Mouse (Mus musculus) limb, embryonic 10.5 days (tissue): ENCODE measurements around the gene Klrc3. TPM values are rescaled to one million over a fixed set of nuclear protein-coding genes. Genes with fewer than 3 reads are reported as not detected.
"Not testable (repeated sequence)": the region's sequence is repeated elsewhere in the genome, so short reads cannot be mapped to it uniquely, and the experiment has no call there.

Source experiments
- DNase-seq: peaks from one replicate; pipeline ENCODE4 v3.0.0-alpha.2; 2017; ENCODE audit warnings: low spot score
- H3K27ac ChIP-seq: fragments of 300-500 bp; sonication (generic); 2 replicates; pipeline ENCODE4 v1.5.1; 2016; ENCODE audit warnings: mild to moderate bottlenecking
- H3K27me3 ChIP-seq: fragments of 300-500 bp; sonication (generic); 2 replicates; pipeline ENCODE4 v1.6.1; 2016; ENCODE audit warnings: low read depth, mild to moderate bottlenecking; ENCODE audit not compliant: poor library complexity, severe bottlenecking
- H3K36me3 ChIP-seq: fragments of 300-500 bp; sonication (generic); 2 replicates; pipeline ENCODE4 v1.6.1; 2016; ENCODE audit warnings: mild to moderate bottlenecking, moderate library complexity
- H3K4me1 ChIP-seq: fragments of 300-500 bp; sonication (generic); 2 replicates; pipeline ENCODE4 v1.6.1; 2016
- H3K4me3 ChIP-seq: fragments of 300-500 bp; sonication (generic); 2 replicates; pipeline ENCODE4 v1.5.1; 2016; ENCODE audit warnings: mild to moderate bottlenecking, moderate library complexity
- H3K9me3 ChIP-seq: fragments of 300-500 bp; sonication (generic); replicated peaks from 2 replicates; pipeline ENCODE4 v1.6.1; 2016; ENCODE audit warnings: mild to moderate bottlenecking
- WGBS: fragments of 180-500 bp; shearing (Covaris S2); methylation state at CpG from one replicate; pipeline ENCODE4 v1.1.7; 2016; 5-methylcytosine and 5-hydroxymethylcytosine counted together
- microRNA-seq: library from miRNA; unstranded; fragments of <30 nt; microRNA quantifications from one replicate; pipeline ENCODE4, GENCODE M21; 2017
- polyA plus RNA-seq: library from polyadenylated mRNA; unstranded; fragments of >200 nt; fragmentation: Nextera tagmentation; extraction: Ambion mirVana; gene quantifications from 2 replicates; pipeline ENCODE4 v1.2.1, GENCODE M21; 2016

The Klrc3 gene
- not detected in 2 replicates for polyA plus RNA-seq

GRCm38 (mm10) chr6:129643237-129643636 lies at the start of gene Klrc3:
Gene Klrc3 (minus strand): TSS chr6:129643337.
- not testable (repeated sequence) for H3K4me3 ChIP-seq, H3K9me3 ChIP-seq, H3K27ac ChIP-seq, H3K27me3 ChIP-seq, DNase-seq, H3K4me1 ChIP-seq, H3K36me3 ChIP-seq
- WGBS, result 86% methylated on average over 3 of the region's 3 CpGs

GRCm38 (mm10) chr6:129691436-129691835 lies 48.3 kb upstream of the Klrc3 start:
- DNase-seq, H3K9me3 ChIP-seq, H3K4me1 ChIP-seq, H3K4me3 ChIP-seq, H3K27ac ChIP-seq, H3K27me3 ChIP-seq, H3K36me3 ChIP-seq: not testable (repeated sequence)
- WGBS, result 71% methylated on average over 10 of the region's 10 CpGs

GRCm38 (mm10) chr6:129680379-129680778 lies 37.2 kb upstream of the Klrc3 start:
- WGBS, result 76% methylated on average over 1 of the region's 1 CpGs
- no peaks in the 10 kb centered on the region for H3K9me3 ChIP-seq
- no peak overlapping the region for H3K27ac ChIP-seq
- no peaks in the 10 kb centered on the region for H3K4me1 ChIP-seq
- no peaks in the 10 kb centered on the region for H3K36me3 ChIP-seq
- H3K4me3 ChIP-seq, result no peak overlapping the region
- H3K27me3 ChIP-seq, result no peaks in the 10 kb centered on the region
- no peak for DNase-seq

GRCm38 (mm10) chr6:129678873-129679272 lies 35.7 kb upstream of the Klrc3 start, which contains the start of gene Klrc1:
Gene Klrc1 (minus strand): TSS chr6:129678973.
- Histone ChIP-seq H3K27me3 (no peaks in the 10 kb centered on the region), H3K36me3 (no peaks in the 10 kb centered on the region), H3K4me1 (no peaks in the 10 kb centered on the region), H3K9me3 (no peaks in the 10 kb centered on the region), H3K4me3 (no peak within 1 kb of the TSS), H3K27ac (no peak within 1 kb of the TSS)
- WGBS, result 90% methylated on average over 3 of the region's 3 CpGs
- DNase-seq, result no peak

GRCm38 (mm10) chr6:129661301-129661700 lies 18.2 kb upstream of the Klrc3 start:
- H3K4me1 ChIP-seq, H3K4me3 ChIP-seq, H3K27me3 ChIP-seq, H3K27ac ChIP-seq, H3K9me3 ChIP-seq, DNase-seq, H3K36me3 ChIP-seq: not testable (repeated sequence)
- 80% methylated on average over 1 of the region's 3 CpGs for WGBS

- H3K4me3 ChIP-seq, H3K36me3 ChIP-seq, H3K9me3 ChIP-seq, H3K4me1 ChIP-seq, DNase-seq, H3K27ac ChIP-seq, H3K27me3 ChIP-seq: not testable (repeated sequence)
- 81% methylated on average over 4 of the region's 4 CpGs for WGBS
These were observed 17.5 kb upstream of the Klrc3 start, which contains the start of gene Klrc2 for GRCm38 (mm10) chr6:129660589-129660988. Gene Klrc2 (minus strand): TSS chr6:129660689.

- not testable (repeated sequence) for H3K36me3 ChIP-seq, DNase-seq, H3K9me3 ChIP-seq, H3K4me3 ChIP-seq, H3K4me1 ChIP-seq, H3K27ac ChIP-seq, H3K27me3 ChIP-seq
- WGBS, result 83% methylated on average over 1 of the region's 3 CpGs
These were observed 917 bp upstream of the Klrc3 start for GRCm38 (mm10) chr6:129644054-129644453.

GRCm38 (mm10) chr6:129631046-129631445 lies 12.1 kb downstream of the Klrc3 start:
- H3K36me3 ChIP-seq, H3K27me3 ChIP-seq, H3K4me1 ChIP-seq, H3K9me3 ChIP-seq, H3K27ac ChIP-seq, DNase-seq, H3K4me3 ChIP-seq: not testable (repeated sequence)
- 76% methylated on average over 2 of the region's 2 CpGs for WGBS

GRCm38 (mm10) chr6:129623735-129624134 lies 19.4 kb downstream of the Klrc3 start, which contains the start of gene Klrk1:
Gene Klrk1 (minus strand): TSS chr6:129623864.
- H3K4me3 ChIP-seq, result no peak within 1 kb of the TSS
- DNase-seq, result no peak
- H3K27ac ChIP-seq, result no peak within 1 kb of the TSS
- no peaks in the 10 kb centered on the region for H3K27me3 ChIP-seq
- H3K9me3 ChIP-seq, result no peaks in the 10 kb centered on the region
- WGBS, result 82% methylated on average over 4 of the region's 4 CpGs
- H3K36me3 ChIP-seq, result no peaks in the 10 kb centered on the region
- no peaks in the 10 kb centered on the region for H3K4me1 ChIP-seq

GRCm38 (mm10) chr6:129608372-129608771 lies 34.8 kb downstream of the Klrc3 start:
- no peak for DNase-seq
- Histone ChIP-seq H3K4me1 (no peaks in the 10 kb centered on the region), H3K36me3 (no peaks in the 10 kb centered on the region)

GRCm38 (mm10) chr6:129591508-129591907 lies 51.6 kb downstream of the Klrc3 start, which contains the start of gene Klrd1:
Gene Klrd1 (plus strand): TSS chr6:129591782.
- DNase-seq, result no peak
- Histone ChIP-seq H3K27ac (no peak within 1 kb of the TSS), H3K27me3 (no peaks in the 10 kb centered on the region), H3K36me3 (no peaks in the 10 kb centered on the region), H3K9me3 (no peaks in the 10 kb centered on the region), H3K4me1 (no peaks in the 10 kb centered on the region), H3K4me3 (no peak within 1 kb of the TSS)
- WGBS, result 88% methylated on average over 3 of the region's 3 CpGs

More at GRCm38 (mm10) chr6:129608372-129608771, 34.8 kb downstream of the Klrc3 start:
- Histone ChIP-seq H3K27ac (no peak overlapping the region), H3K27me3 (no peaks in the 10 kb centered on the region), H3K9me3 (no peaks in the 10 kb centered on the region), H3K4me3 (no peak overlapping the region)

Small RNA genes within 50 kb of the gene (microRNA-seq; reads per million reads assigned to microRNA genes)
- not detected for gene Mir680-1

Other genes with a start within 250 kb of the Klrc3 start
- 9.2 and 12.0 TPM in 2 replicates for gene Clec1b, start 246.0 kb downstream of the Klrc3 start, polyA plus RNA-seq
- gene Clec9a, start 234.5 kb downstream of the Klrc3 start, polyA plus RNA-seq, result 0.20 and 0.21 TPM in 2 replicates
- gene Clec1a, start 191.3 kb downstream of the Klrc3 start, polyA plus RNA-seq, result 0.84 and 1.4 TPM in 2 replicates
- gene Olr1, start 136.2 kb downstream of the Klrc3 start, polyA plus RNA-seq, result 0.16 TPM in 1 of 2 replicates, not detected in the other
- not detected in 2 replicates for gene Tmem52b, start 130.8 kb downstream of the Klrc3 start, polyA plus RNA-seq
- gene Gabarapl1, start 110.2 kb downstream of the Klrc3 start, polyA plus RNA-seq, result 34.2 and 35.7 TPM in 2 replicates
- gene Klre1, start 65.4 kb downstream of the Klrc3 start, polyA plus RNA-seq, result not detected in 2 replicates
- gene Klrd1, start 51.6 kb downstream of the Klrc3 start, polyA plus RNA-seq, result not detected in 2 replicates
- gene Klrk1, start 19.5 kb downstream of the Klrc3 start, polyA plus RNA-seq, result not detected in 2 replicates
- not detected in 2 replicates for gene Klrc2, start 17.4 kb upstream of the Klrc3 start, polyA plus RNA-seq
- not detected in 2 replicates for gene Klrc1, start 35.6 kb upstream of the Klrc3 start, polyA plus RNA-seq
- gene Klri1, start 73.8 kb upstream of the Klrc3 start, polyA plus RNA-seq, result not detected in 2 replicates
- gene Klri2, start 97.1 kb upstream of the Klrc3 start, polyA plus RNA-seq, result not detected in 2 replicates
- not detected in 2 replicates for gene Gm156, start 140.9 kb upstream of the Klrc3 start, polyA plus RNA-seq
- gene Gm17631, start 219.3 kb upstream of the Klrc3 start, polyA plus RNA-seq, result not detected in 2 replicates
- not detected in 2 replicates for gene Klra17, start 233.3 kb upstream of the Klrc3 start, polyA plus RNA-seq